Mouse (Mus musculus): Measurements from ENCODE around the gene Nkap.
"Not testable (repeated sequence)": the region's sequence is repeated elsewhere in the genome, so short reads cannot be mapped to it uniquely, and the experiment has no call there.

The Nkap gene

DNA sequence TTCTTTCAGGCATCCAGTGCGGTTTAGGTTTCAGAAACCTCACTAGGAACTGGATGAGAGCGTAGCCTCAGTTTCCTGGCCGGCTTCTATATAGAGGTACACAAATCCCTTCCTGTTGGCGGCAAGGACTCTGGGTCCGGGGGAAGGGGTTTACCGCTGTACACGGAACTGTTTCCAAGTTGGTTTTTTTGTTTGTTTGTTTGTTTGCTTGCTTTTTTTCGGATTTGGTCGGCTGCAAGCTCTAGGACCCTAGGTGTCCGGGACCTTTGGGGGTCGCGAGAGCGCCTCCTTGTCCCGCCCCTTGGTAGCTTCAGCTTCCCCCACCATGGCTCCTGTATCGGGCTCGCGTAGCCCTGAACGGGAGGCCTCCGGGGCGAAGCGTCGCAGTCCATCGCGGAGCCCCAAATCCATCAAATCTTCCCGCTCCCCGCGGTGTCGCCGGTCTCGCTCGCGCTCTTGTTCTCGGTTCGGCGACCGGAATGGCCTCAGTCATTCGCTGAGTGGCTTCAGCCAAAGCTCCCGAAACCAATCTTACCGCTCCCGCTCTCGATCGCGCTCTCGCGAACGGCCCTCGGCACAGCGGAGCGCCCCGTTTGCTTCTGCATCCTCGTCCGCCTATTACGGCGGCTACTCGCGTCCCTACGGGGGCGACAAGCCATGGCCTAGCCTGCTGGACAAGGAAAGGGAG lies at the start of gene Nkap:
Nkap (plus strand) TSS at position 125 of the 688 bp plus-strand sequence.
- DNase-seq (ENCODE audit: low spot score), result peak; percentile 79

DNA sequence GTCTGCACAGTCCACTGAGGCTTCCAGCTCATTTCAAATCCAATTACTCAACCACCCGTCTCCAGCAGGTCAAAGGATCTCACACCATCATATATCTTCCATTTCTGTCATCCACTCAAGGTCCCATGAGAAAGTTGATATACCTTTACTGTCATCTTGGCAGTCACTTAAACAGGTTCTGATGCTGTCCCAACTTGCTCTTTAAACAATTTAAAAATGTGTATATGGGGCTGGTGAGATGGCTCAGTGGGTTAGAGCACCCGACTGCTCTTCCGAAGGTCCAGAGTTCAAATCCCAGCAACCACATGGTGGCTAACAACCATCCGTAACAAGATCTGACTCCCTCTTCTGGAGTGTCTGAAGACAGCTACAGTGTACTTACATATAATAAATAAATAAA lies 46.2 kb upstream of the Nkap start:
- not testable (repeated sequence) for DNase-seq (ENCODE audit: low spot score)

DNA sequence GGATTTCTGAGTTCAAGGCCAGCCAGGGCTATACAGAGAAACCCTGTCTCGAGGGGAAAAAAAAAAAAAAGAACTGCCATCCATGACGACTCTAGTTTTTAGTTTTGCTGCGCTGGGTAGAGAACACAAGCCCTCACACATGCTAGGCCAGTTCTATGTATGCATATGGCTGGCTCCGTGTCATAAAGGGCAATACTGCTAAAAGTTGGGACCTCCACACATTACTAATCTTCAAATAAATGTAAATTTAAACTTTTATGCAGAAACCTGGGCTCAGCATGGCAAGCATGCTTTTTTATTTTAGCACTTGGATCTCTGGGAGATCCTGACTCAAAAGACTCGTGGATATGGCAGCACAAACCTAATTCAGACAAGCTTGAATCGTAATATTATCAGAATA lies 45.4 kb upstream of the Nkap start:
- no peak for DNase-seq (ENCODE audit: low spot score)

GRCm38 (mm10) chrX:37084318-37084926 lies 42.2 kb upstream of the Nkap start:
- peak; percentile 7 for DNase-seq (ENCODE audit: low spot score)

DNA sequence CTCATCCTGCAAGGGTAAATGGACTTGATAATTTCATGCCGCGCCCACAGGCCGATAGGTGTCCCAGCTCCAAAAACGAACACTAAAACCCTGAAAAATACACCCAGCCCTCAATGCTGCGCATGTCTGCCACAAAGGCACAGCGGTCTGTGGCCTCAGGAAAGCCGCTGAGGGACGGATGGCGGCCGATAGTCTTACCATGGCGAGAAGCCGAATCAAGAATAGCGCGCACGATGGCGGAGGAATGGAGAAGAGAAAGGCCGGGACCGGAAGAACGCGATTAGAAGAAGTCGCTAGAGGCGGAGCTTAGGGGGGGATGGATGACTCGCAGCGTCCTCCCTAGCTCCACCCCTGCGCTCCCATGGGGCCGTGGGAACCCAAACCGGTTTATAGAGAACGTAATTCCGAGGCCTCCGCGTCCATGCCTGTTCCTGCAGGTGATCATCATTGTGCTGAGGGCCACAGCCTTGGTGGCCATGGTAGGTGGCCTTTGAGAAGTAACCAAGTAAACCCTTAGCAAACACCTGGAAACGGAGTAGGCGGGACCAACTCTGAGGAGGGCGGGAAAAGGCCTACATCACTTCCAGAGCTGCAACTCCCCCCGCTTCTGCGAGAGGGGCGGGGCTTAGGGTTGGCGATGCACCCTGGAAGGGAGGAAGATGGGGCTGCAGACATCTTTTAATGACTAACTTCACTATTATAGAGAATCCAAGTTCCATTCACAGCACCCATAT lies 41.5 kb upstream of the Nkap start, which contains the start of gene Rpl39:
Rpl39 (minus strand) TSS at position 476 of the 734 bp plus-strand sequence.
- DNase-seq (ENCODE audit: low spot score), result peak; percentile 86

DNA sequence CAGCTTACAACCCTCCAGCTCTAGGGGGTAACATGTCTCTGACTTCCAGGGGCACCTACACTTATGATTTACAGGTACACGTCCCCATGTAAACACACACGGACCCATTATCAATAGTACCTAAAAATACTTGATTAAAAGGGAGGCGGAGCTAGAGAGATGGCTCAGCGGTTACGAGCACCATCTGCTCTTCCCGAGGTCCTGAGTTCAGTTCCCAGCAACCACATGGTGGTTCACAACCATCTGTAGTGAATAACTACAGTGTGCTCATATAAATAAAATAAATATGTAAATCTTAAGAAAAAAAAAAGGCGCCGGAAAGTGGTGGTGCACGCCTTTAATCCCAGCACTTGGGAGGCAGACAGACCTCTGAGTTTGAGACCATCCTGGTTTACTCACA lies 40.9 kb upstream of the Nkap start:
- DNase-seq (ENCODE audit: low spot score), result no peak

DNA sequence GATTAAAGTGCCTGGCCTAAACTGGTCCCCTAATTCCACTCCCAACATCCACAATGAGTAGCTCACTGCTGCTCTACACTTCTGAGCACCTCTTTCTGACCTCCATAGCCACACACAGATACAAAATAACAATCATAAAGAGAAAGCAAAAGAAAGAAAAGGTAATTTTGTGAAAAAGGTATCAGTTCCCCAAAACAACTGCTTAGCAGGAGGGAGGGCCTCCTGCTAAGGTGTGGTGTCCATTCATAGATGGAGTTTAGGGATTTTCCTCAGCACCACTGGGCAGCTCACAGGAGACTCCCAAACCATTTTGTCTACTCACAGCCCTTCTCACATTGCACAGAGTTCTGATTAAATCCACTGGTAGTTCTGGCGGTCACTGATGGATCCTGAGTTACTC lies 37.8 kb upstream of the Nkap start:
- DNase-seq (ENCODE audit: low spot score), result no peak

GRCm38 (mm10) chrX:37091457-37091856 lies 35.1 kb upstream of the Nkap start:
- DNase-seq (ENCODE audit: low spot score), result no peak

GRCm38 (mm10) chrX:37095106-37095768 lies 31.4 kb upstream of the Nkap start:
- no peak for DNase-seq (ENCODE audit: low spot score)

GRCm38 (mm10) chrX:37098681-37099080 lies 27.9 kb upstream of the Nkap start:
- peak; percentile 68 for DNase-seq (ENCODE audit: low spot score)

GRCm38 (mm10) chrX:37103826-37104225 lies 22.8 kb upstream of the Nkap start:
- DNase-seq (ENCODE audit: low spot score), result no peak

- no peak for DNase-seq (ENCODE audit: low spot score)
These were observed 16.9 kb upstream of the Nkap start for GRCm38 (mm10) chrX:37109526-37110192.

DNA sequence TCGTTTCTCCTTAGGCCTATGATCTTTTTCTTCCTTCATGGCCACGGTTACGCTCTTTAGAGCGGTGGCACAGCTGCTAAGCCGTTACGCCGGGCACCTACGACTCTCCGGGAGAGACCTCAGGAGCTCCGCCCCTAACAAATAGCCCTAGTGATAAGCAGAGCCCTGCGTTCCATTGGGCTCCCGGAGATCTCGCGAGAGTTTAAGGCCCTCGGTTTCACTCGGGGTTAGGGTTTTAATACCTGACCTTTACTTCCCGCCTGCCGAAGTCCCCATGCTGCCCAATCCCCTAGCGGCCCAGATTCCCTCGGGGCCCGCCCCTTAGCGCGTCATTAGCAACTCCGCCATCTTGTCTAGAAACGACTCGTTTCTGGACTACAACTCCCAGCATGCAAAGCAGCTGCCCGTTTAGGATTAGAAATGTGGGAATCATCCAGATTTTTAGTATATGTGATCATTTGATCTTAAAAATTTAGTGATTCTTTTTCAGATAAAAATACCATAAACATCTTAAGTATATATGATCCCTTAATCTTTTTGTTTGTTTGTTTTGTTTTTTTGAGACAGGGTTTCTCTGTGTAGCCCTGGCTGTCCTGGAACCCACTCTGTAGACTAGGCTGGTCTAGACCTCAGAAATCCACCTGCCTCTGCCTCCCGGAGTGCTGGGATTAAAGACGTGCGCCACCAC lies 16.3 kb upstream of the Nkap start, which contains the start of gene Upf3b:
Upf3b (minus strand) TSS at position 130 of the 688 bp plus-strand sequence.
- peak; percentile 94 for DNase-seq (ENCODE audit: low spot score)

GRCm38 (mm10) chrX:37110881-37111193 lies 15.8 kb upstream of the Nkap start:
- no peak for DNase-seq (ENCODE audit: low spot score)

DNA sequence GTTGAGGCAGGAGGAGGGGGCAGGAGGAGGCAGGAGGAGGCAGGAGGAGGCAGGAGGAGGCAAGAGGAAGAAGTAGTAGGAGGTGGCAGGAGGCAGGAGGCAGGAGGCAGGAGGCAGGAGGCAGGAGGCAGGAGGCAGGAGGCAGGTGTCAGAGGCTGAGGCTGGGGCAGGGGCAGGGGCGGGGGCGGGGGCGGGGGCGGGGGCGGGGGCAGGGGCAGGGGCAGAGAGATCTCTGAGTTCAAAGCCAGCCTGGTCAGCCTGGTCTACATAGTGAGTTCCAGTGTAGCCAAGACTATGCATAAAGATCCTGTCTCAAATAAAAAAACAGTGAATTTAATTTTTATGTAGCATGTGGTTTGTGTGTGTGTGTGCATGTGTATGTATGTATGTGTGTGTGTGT lies 9.5 kb upstream of the Nkap start:
- no peak for DNase-seq (ENCODE audit: low spot score)

DNA sequence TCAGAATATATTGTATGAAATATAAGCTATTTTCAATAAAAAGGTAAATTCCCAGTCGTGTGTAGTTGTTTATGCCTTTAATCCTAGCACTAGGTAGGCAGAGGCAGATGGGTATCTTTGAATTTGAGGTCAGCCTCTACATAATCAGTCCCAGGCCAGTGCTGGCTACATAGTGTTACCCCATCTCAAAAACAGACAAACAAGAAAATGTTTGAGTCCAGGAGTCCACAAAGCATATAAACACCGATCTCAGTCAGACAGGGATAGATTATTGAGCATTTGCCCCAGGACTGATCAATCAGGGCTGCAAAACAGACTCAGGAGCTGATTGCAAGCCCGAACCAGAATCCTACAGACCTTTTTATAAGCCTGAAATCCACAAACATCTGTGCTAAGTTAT lies 7.0 kb upstream of the Nkap start:
- DNase-seq (ENCODE audit: low spot score), result no peak

- DNase-seq (ENCODE audit: low spot score), result no peak
These were observed 6.4 kb upstream of the Nkap start for GRCm38 (mm10) chrX:37120212-37120611.

GRCm38 (mm10) chrX:37125511-37125910 lies 1.1 kb upstream of the Nkap start:
- no peak for DNase-seq (ENCODE audit: low spot score)

DNA sequence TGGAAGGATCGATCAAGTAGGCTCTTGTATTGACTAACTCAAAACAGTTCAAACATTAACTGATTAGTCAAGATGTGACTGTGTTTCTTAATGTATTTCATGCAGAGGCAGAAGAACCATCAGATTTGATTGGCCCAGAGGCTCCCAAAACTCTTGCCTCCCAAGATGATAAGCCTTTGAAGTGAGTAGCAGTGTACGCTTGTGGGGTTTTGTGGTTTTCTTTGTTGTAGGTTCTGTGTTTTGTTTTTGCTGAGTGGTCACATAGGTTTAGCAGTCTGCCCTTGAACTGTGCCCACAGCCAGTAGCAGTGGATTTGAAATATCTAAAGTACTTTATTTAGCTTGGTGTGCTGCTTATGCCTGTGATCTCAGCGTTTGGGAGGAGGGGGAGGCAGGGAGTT lies 15.1 kb downstream of the Nkap start:
- DNase-seq (ENCODE audit: low spot score), result no peak

GRCm38 (mm10) chrX:37144498-37144897 lies 17.9 kb downstream of the Nkap start:
- DNase-seq (ENCODE audit: low spot score), result not testable (repeated sequence)

DNA sequence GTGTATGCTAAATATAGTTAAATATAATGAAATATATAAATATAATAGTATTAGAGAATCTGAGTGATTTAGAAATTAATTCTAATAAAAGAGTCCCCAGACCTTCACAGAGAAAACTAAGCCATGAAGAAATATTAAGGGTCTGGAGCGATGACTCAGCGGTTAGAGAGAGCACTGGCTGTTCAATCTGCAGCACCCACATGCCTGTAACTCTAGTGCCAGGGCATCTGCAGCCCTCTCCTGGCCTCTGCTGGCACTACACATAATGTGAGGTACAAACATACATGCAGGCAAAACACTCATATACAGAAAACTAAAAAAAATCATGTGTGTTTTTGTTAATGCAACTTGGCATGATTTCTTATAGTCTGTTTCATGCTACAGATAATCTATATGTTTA lies 18.4 kb downstream of the Nkap start:
- DNase-seq (ENCODE audit: low spot score), result peak; percentile 45

All from MN1 (cell line).